Mouse (Mus musculus) kidney, embryonic 14.5 days (tissue): ENCODE measurements around the gene Pdss1. TPM values are rescaled to one million over a fixed set of nuclear protein-coding genes. Genes with fewer than 3 reads are reported as not detected.
A peak's percentile ranks its signal among the peaks of the same experiment; 100 is the strongest.
"Not testable (repeated sequence)": the region's sequence is repeated elsewhere in the genome, so short reads cannot be mapped to it uniquely, and the experiment has no call there.

Experiments used
- ATAC-seq: fragments of 200-750 bp; cut with Nextera tagmentation; 2 replicates; pipeline ENCODE4 v1.8.0; 2017; ENCODE audit warnings: moderate number of reproducible peaks, mild to moderate bottlenecking, moderate TSS enrichment, moderate library complexity; ENCODE audit not compliant: low FRiP score, low TSS enrichment
- H3K27ac ChIP-seq: fragments of 300-500 bp; sonication (generic); 2 replicates; pipeline ENCODE4 v1.5.1; 2014; ENCODE audit warnings: low read depth, mild to moderate bottlenecking, low read length, moderate library complexity, mixed read lengths
- H3K27me3 ChIP-seq: fragments of 300-500 bp; sonication (generic); 2 replicates; pipeline ENCODE4 v1.6.1; 2014; ENCODE audit warnings: mild to moderate bottlenecking, low read length; ENCODE audit not compliant: control insufficient read depth, insufficient read depth
- H3K36me3 ChIP-seq: fragments of 300-500 bp; sonication (generic); 2 replicates; pipeline ENCODE4 v1.6.1; 2014; ENCODE audit warnings: low read length, mixed read lengths; ENCODE audit not compliant: control insufficient read depth, insufficient read depth
- H3K4me1 ChIP-seq: fragments of 300-500 bp; sonication (generic); 2 replicates; pipeline ENCODE4 v1.6.1; 2014; ENCODE audit warnings: low read length, mixed read lengths; ENCODE audit not compliant: control insufficient read depth, insufficient read depth
- H3K4me2 ChIP-seq: fragments of 300-500 bp; sonication (generic); replicated peaks from 2 replicates; pipeline ENCODE4 v1.6.1; 2014; ENCODE audit warnings: low read depth, mild to moderate bottlenecking, low read length
- H3K4me3 ChIP-seq: fragments of 300-500 bp; sonication (generic); 2 replicates; pipeline ENCODE4 v1.5.1; 2014; ENCODE audit warnings: mild to moderate bottlenecking, low read length
- H3K9ac ChIP-seq: fragments of 300-500 bp; sonication (generic); 2 replicates; pipeline ENCODE4 v1.6.1; 2014; ENCODE audit warnings: low read depth, mild to moderate bottlenecking, low read length, moderate library complexity
- H3K9me3 ChIP-seq: fragments of 300-500 bp; sonication (generic); 2 replicates; pipeline ENCODE4 v1.6.1; 2016; ENCODE audit warnings: low read length; ENCODE audit not compliant: control insufficient read depth
- WGBS: fragments of 180-500 bp; shearing (Covaris S2); extraction: QIAGEN DNeasy Blood & Tissue Kit; methylation state at CpG from one replicate; pipeline ENCODE4 v1.1.7; 2014; 5-methylcytosine and 5-hydroxymethylcytosine counted together
- polyA plus RNA-seq: library from polyadenylated mRNA; unstranded; fragments of >200 nt; fragmentation: Nextera tagmentation; extraction: Ambion mirVana; gene quantifications from 2 replicates; pipeline ENCODE4 v1.2.1, GENCODE M21; 2014

The Pdss1 gene
- polyA plus RNA-seq, 1 experiment from 2014 or later = 25.5 TPM

DNA sequence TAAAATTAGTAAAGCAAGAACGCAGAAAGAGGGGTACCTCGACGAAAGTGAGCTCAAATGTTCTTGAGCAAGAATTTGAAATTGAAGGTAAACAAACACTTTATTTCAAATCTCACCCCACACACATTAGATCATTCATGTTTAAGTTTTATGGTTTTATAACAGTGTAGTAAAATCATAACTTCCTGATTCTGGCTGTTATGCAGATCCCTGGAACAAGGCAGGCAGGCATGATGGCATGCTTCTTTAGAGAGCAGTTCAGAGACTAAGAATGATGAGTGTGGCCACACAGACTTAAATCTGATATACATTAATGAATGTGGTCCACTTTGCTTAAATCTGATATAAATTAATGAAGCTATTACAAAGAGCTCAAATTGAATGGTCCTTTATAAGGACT, 18.7 kb upstream of the Pdss1 start:
- Histone ChIP-seq H3K4me1 (no peaks in the 10 kb centered on the region), H3K4me2 (no peak overlapping the region), H3K27ac (no peak overlapping the region), H3K4me3 (no peak overlapping the region), H3K36me3 (no peaks in the 10 kb centered on the region), H3K27me3 (no peaks in the 10 kb centered on the region), H3K9me3 (no peaks in the 10 kb centered on the region), H3K9ac (no peak overlapping the region)
- no peak for ATAC-seq
- WGBS = 91% methylated on average over 3 of the region's 3 CpGs

DNA sequence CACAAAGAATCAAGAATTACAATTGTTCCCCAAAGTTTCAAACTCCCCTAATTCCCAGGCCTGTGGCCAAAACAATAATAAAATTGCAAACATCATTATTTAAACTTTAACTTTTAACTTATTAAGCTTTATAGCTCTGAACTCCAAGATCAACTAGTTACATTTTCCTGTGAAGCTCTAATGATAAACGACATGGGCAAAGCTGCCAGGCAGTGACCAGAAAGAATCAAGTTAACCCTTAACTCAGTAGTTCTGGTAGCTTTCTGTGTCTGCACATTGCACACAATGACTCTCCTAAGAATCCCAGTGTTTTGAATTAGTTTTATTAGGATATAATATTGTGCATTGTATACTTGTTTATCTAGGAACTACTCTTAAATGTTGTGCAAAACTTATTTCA, 16.5 kb upstream of the Pdss1 start:
- no peaks in the 10 kb centered on the region for H3K4me1 ChIP-seq
- no peaks in the 10 kb centered on the region for H3K9me3 ChIP-seq
- no peak for ATAC-seq
- no peak overlapping the region for H3K27ac ChIP-seq
- H3K27me3 ChIP-seq = no peaks in the 10 kb centered on the region
- no peak overlapping the region for H3K4me2 ChIP-seq
- no peaks in the 10 kb centered on the region for H3K36me3 ChIP-seq
- H3K4me3 ChIP-seq = no peak overlapping the region
- 38% methylated on average over 1 of the region's 1 CpGs for WGBS
- no peak overlapping the region for H3K9ac ChIP-seq

DNA sequence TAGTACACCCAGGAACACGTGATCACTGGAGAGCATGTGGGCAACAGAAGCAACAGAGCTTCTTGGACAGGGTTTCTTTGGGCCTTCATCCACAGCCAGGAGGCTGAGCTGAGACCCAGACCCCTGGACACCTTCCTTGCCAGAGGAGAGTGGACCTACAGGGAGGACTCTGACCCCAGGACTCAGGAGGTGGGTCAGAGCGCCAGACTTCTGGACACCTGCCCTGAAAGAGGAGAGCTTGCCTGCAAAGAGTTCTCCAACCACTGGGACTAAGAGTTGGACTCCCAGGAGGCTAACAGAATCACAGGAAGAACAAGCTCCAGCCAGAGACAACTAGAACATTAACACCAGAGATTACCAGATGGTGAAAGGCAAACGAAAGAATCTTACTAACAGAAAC, 14.6 kb upstream of the Pdss1 start:
- not testable (repeated sequence) for H3K4me2 ChIP-seq, H3K27me3 ChIP-seq, H3K36me3 ChIP-seq, H3K9ac ChIP-seq, H3K27ac ChIP-seq, H3K4me3 ChIP-seq, H3K9me3 ChIP-seq, H3K4me1 ChIP-seq, ATAC-seq
- 90% methylated on average over 3 of the region's 3 CpGs for WGBS

DNA sequence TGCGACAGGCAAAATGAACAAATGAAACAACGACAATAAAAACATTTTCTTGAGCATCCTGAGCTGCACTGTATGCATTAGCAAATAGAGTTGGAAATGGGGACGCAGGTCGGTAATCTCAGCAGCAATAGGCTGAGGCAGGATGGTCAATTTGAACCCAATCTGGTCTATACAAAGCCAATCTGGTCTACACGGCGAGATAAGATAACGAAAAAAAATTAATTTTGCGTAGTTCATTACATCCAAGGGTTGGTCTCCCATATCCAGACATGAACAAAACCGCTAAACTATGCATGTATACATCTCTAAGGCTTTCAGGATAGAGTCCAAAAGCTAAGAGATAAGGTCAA, 415 bp upstream of the Pdss1 start:
- H3K4me2 ChIP-seq = peak overlapping the region; percentile 82
- WGBS = 22% methylated on average over 9 of the region's 9 CpGs
- H3K9ac ChIP-seq = peak overlapping the region; percentile 74; the same call in 1 of the 2 replicates
- peak overlapping the region; percentile 59; the same call in 1 of the 2 replicates for H3K27ac ChIP-seq
- H3K9me3 ChIP-seq = no peaks in the 10 kb centered on the region
- H3K4me1 ChIP-seq = no peaks in the 10 kb centered on the region
- no peaks in the 10 kb centered on the region for H3K27me3 ChIP-seq
- peak overlapping the region; percentile 93 for H3K4me3 ChIP-seq
- no peaks in the 10 kb centered on the region for H3K36me3 ChIP-seq
- ATAC-seq = no peak

DNA sequence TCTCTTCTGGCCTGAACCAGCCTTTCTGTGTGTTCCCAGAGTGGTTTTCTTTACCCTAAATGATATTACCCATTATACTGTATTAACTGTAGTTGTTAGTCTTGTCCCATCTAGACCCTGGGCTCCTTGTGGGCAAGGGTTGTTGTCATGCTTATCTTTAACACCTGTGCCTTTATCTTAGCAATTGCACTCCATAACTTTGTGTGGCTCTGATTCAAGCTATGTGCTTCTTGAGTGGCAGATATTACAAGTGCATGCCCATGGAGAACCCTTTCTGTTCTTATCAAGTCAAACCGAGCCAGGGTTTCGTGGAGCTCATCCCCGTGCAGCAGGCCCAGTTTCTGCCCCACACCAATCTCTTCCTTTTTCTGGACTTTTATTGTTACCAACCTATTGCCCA, 8.6 kb downstream of the Pdss1 start:
- Histone ChIP-seq H3K27ac (no peak overlapping the region), H3K4me2 (no peak overlapping the region), H3K36me3 (peaks cover 35% of the 10 kb centered on the region), H3K9me3 (no peaks in the 10 kb centered on the region), H3K27me3 (no peaks in the 10 kb centered on the region), H3K4me3 (no peak overlapping the region), H3K9ac (no peak overlapping the region), H3K4me1 (no peaks in the 10 kb centered on the region)
- ATAC-seq = no peak
- WGBS = 97% methylated on average over 3 of the region's 3 CpGs

DNA sequence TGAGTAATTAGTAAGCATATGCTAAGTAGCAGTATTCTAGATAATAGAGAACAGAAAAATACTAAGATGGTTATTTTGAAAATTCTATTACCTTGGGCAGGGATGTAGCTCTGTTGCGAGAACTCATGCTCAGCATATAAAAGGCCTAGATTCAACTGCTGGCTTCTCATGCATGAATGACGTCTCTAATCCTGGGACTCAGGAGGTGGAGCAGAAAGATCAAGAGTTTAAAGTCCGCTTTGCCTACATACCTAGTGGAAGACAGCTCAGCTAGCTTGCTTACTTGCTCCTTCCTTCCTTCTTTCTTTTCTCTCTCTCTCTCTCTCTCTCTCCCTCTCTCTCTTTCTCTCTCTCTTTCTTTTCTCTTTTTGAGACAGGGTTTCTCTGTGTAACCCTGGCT, 19.1 kb downstream of the Pdss1 start:
- 77% methylated on average over 3 of the region's 3 CpGs for WGBS
- Histone ChIP-seq H3K4me1 (no peaks in the 10 kb centered on the region), H3K9me3 (no peaks in the 10 kb centered on the region), H3K27me3 (no peaks in the 10 kb centered on the region), H3K9ac (no peak overlapping the region), H3K36me3 (peaks cover 36% of the 10 kb centered on the region), H3K27ac (no peak overlapping the region), H3K4me3 (no peak overlapping the region), H3K4me2 (no peak overlapping the region)
- ATAC-seq = no peak

DNA sequence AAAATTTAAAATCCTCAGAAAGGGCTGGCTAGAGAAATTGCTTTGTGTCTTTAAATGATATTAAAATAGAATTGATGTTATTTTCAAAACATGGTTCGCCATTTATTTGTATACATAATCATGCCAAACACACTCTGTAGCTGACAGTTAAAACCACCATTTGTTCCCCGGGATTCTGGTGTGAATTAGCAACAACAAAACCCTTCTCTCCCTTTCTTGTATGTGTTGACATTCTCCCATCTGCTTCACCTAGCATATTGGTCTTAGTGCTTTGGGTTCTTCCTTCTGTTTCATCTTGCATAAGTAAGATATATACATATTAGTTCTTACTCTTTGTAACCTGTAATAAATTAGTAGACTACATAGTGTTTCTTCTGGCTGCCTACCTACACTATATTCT, 23.3 kb downstream of the Pdss1 start:
- Histone ChIP-seq H3K4me2 (no peak overlapping the region), H3K4me1 (no peaks in the 10 kb centered on the region), H3K4me3 (no peak overlapping the region), H3K36me3 (peaks cover 19% of the 10 kb centered on the region), H3K9ac (no peak overlapping the region), H3K9me3 (no peaks in the 10 kb centered on the region), H3K27ac (no peak overlapping the region), H3K27me3 (no peaks in the 10 kb centered on the region)
- no peak for ATAC-seq
- WGBS = 94% methylated on average over 2 of the region's 2 CpGs

DNA sequence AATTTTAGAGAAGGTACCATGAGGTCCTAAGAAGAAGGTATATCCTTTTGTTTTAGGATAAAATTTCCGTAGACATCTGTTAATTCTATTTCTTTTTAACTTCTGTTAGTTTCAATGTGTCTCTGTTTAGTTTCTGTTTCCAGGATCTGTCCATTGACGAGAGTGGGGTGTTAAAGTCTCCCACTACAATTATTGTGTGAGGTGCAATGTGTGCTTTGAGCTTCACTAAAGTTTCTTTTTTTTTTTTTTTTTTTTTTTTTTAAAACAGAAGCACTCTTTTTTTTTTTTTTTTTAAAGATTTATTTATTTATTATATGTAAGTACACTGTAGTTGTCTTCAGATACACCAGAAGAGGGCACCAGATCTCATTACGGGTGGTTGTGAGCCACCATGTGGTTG, 30.6 kb downstream of the Pdss1 start:
- H3K36me3 ChIP-seq = peaks cover 20% of the 10 kb centered on the region; the same call in 1 of the 2 replicates
- not testable (repeated sequence) for ATAC-seq, H3K4me3 ChIP-seq, H3K9ac ChIP-seq, H3K27me3 ChIP-seq, H3K9me3 ChIP-seq, H3K27ac ChIP-seq, H3K4me2 ChIP-seq, H3K4me1 ChIP-seq
- WGBS = 90% methylated on average over 2 of the region's 3 CpGs

DNA sequence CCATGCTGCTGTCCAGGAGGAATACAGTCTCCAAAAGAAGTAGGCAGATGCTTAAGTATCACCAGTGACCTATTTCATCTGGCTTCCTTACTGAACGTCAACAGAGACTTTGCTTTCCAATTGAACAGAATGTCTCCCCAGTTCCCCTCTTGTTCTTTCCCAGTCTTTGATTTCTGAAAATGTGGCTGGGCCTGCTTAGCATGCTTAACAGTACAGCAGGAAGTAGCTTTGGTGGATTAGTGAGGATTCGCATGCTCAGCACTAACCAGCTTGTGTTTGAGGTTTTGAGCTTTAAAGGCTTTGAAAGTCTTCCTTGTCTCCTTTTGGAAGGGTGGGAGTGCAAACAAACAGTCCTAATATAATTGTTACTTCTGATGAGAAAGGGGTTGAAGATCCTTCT, 32.9 kb downstream of the Pdss1 start:
- H3K9ac ChIP-seq = no peak overlapping the region
- no peak overlapping the region for H3K27ac ChIP-seq
- no peaks in the 10 kb centered on the region for H3K9me3 ChIP-seq
- H3K4me3 ChIP-seq = no peak overlapping the region
- no peak for ATAC-seq
- no peak overlapping the region for H3K4me2 ChIP-seq
- no peaks in the 10 kb centered on the region for H3K27me3 ChIP-seq
- 91% methylated on average over 2 of the region's 2 CpGs for WGBS
- peaks cover 24% of the 10 kb centered on the region; the same call in 1 of the 2 replicates for H3K36me3 ChIP-seq
- no peaks in the 10 kb centered on the region for H3K4me1 ChIP-seq

DNA sequence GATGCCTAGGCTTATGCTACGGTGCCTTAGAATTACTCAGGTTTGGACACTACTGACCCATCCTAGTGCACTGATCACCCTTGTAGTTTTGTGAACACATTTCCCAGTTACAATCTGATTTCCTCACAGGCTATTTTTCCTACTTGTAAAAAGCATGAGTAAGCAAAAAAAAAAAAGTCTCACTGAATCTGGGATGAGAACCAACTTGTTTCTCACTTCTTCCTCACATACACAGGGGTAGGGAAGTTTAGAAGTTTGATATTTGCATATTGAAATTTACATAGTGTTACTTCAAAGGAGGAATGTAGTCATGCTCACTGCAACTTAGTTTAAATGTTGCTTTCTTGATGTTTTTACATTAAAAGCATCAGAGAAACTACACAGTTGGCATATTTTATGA, 38.2 kb downstream of the Pdss1 start:
- Histone ChIP-seq H3K4me3 (no peak overlapping the region), H3K9me3 (no peaks in the 10 kb centered on the region), H3K27ac (no peak overlapping the region), H3K4me2 (no peak overlapping the region), H3K27me3 (no peaks in the 10 kb centered on the region), H3K9ac (no peak overlapping the region), H3K36me3 (peaks cover 30% of the 10 kb centered on the region; the same call in 1 of the 2 replicates), H3K4me1 (no peaks in the 10 kb centered on the region)
- WGBS = 86% methylated on average over 1 of the region's 1 CpGs
- no peak for ATAC-seq
